Mouse (Mus musculus) large intestine, adult 2 months (tissue): Measurements from ENCODE around the gene Ttc7b. TPM values are rescaled to one million over a fixed set of nuclear protein-coding genes. Genes with fewer than 3 reads are reported as not detected.

Experiments used
- DNase-seq: peaks from one replicate; pipeline ENCODE4 v3.0.0-alpha.2; 2012; ENCODE audit warnings: low read depth, low spot score
- WGBS: fragments of 180-500 bp; shearing (Covaris S2); methylation state at CpG from one replicate; pipeline ENCODE4 v1.1.7; 2018; 5-methylcytosine and 5-hydroxymethylcytosine counted together
- polyA plus RNA-seq: library from polyadenylated mRNA; depleted of rRNA; stranded (reverse); fragments of >200 nt; gene quantifications from 2 replicates; pipeline ENCODE4 v1.2.3, GENCODE M21; 2012; rRNA removed

Gene Ttc7b
- polyA plus RNA-seq: 9.9 and 11.6 TPM in 2 replicates

DNA sequence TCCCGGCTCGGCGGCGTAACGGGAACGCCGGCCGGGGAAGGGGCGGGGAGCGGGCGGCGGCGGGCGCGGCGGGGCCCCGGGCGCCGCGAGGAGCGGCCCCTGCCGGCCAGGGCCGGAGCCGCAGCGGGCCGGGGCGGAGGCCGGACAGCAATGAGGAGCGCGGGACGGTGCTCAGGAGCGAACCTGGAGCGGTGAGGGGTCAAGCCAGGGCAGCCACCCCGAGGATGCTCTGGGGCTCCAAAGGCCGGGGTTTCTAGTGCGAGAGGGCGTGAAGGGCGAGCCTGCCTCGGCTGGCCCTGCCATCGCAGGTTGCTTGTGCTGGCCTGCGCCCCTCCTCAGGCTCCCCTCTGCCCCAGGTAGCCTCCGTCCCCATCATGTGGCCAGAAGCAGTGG is at the start of gene Ttc7b:
TSS of gene Ttc7b (minus strand) at position 33 of the 393 bp plus-strand sequence.
- no peak for DNase-seq
- WGBS: 11% methylated on average over 42 of the region's 42 CpGs

DNA sequence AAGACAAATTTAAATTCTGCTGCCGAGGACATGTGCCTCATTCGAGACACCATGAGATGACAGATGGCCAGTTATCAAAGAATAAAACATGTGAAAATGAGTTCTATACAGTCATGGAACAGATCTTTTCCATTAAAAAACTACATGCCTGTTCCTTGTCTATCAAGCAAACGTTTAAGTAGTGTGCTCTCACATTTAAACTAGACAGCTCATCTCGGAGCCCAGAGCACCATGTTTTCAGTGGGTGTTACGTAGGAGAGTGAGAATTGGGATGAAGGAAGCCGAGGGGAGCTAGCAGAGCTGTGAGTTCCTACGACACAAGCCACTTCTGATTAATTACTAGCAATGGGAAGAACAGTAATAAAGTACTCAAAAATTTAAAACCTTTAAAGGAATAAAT is 48.2 kb upstream of the Ttc7b start:
- no peak for DNase-seq
- WGBS: 91% methylated on average over 7 of the region's 7 CpGs

DNA sequence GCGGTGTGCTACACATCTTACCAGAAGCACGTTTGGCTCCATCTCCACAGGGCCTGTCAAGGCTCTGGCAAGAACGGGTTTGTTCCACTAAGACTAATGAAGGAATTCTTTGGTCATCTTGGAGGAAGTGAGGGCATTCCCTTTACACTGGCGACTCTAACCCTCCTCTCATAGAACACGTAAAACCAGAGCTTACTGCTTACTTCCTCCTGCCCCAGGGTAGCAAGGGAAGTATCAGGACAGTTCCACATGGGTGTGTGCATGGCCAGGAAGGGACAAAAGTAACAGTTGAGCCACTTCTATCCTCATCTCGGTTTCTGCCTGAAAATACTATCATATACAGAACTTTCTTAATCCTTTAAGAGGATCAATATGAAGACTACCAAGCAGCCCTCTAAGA is 47.5 kb upstream of the Ttc7b start:
- 81% methylated on average over 6 of the region's 6 CpGs for WGBS

DNA sequence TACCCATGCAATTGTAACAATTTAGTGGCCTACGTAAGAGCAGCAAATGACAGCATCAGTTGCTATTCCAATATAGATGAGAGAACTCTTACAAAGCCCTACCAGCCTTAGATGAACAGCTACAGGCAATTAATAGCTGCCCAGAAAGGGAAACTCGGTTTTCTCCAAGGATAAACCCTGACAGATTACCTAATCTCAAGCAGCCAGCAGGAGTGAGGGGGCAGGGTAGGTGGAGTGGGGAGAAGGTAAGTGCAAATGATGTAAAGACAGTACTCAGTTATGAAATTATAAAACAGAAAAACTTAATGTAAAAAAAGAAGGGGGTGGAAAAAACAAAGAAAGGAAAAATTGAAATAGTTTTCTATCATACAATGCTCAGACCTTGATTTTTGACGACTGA is 47.0 kb upstream of the Ttc7b start:
- WGBS: 82% methylated on average over 3 of the region's 3 CpGs
- no peak for DNase-seq

More for the DNA sequence above, 47.5 kb upstream of the Ttc7b start:
- DNase-seq: no peak

DNA sequence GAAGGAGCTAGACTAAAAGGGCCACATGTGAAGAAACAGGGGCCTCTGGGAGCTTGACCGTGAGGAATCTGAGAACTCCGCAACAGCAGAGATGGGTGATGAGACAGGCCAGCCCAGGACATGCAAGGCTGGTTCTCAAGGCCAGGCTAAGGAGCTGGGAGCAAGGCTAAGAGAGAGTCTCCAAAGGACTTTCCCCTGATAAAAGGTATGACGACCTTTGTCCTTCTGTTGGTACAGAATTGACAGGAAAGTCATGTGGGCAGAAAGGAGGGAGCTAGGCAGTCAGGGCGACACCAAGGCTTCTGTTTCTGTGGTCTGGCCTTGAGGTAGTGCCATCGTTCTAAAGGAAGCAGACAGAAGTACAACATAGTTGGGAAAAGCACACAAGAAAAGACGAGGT is 33.0 kb upstream of the Ttc7b start:
- WGBS: 78% methylated on average over 6 of the region's 6 CpGs
- DNase-seq: no peak

DNA sequence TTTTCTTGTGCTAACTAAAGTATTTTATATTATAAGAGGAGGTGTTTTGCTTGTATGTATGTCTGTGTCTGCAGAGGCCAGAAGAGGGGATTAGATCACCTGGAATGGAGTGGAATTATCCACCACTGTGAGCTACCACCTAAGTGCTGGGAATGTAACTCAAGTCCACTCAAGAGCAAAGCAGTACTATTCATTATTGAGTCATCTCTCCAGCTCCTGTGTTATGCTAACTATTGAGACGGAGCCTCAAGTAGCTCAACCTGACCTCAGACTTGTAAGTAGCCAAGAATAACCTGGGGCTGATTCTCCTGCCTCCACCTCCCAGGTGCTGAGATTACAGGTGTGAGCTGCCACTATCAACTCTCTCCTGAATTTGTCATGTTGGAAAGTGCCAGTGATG is 31.3 kb upstream of the Ttc7b start:
- no peak for DNase-seq
- 92% methylated on average over 1 of the region's 1 CpGs for WGBS

DNA sequence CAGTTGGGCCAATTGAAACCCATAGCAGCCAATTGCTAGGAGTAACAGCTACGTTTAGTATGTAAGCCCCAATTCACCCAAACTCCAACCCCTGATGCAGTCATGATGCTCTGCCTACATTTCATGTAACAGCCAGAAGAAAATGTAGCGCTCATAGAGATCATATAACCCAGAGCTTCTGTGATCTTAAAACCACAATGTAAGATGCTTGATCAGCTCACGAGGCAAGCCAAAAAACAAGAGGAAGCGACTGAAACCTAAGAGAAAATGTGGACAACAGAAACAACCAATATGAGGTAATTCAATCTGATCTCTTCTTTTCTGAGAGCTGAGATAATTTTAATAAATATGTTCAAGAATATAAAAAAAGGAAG is 23.6 kb upstream of the Ttc7b start:
- 94% methylated on average over 4 of the region's 4 CpGs for WGBS
- DNase-seq: no peak

DNA sequence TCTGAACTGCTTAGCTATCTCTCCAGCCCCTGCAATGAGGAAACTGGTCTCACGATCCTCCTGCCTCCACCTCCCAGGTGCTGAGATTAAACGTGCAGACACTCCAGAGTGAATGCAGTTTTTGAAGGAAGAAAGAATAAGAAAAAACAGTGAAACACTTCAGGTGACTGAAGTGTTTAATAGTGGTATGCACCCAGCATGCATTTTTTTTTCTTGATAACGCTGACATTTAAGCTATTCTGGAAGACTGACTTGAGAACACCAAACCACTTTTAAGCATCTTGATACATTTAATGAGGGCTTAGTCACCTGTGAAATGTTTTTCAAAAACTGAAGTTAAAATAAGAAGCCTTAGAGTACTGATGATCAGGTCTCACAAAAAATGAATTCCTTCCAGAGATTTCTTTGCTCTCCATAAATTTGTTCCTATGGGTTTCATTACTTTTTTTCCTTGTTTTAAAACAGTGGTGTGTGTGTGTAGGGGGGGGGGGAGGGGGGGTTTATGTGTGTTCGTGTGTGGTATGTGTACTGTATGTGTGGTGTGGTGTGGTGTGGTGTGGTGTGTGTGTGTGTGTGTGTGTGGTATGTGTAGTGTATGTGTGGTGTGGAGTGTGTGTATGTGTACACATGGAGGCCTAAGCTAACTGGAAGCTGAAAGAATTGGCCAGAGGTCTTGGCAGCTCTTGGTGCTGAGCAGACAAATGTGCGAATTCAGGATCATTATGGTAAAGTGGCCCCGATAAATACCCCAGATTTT is 23.0 kb upstream of the Ttc7b start:
- DNase-seq: no peak
- 72% methylated on average over 6 of the region's 6 CpGs for WGBS

DNA sequence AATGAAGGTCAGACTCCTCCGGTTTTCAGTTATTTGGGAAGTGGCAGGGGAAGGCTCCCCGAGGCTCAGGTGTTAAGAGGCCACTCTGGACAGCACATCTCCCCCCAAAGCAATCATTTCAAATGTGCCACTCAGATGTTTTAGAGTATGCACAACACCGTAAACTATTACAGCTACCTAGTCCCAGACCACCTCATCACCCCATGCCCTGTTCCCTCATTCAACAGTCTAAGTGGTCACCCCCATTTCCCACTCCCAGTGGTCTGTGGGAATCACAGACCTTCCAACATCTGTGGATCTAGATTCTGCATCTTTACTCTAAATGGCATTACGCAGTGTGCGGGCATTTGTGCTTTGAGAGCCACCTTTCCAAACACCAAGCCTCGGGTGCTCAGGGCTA is 21.9 kb upstream of the Ttc7b start:
- no peak for DNase-seq
- 93% methylated on average over 6 of the region's 6 CpGs for WGBS

DNA sequence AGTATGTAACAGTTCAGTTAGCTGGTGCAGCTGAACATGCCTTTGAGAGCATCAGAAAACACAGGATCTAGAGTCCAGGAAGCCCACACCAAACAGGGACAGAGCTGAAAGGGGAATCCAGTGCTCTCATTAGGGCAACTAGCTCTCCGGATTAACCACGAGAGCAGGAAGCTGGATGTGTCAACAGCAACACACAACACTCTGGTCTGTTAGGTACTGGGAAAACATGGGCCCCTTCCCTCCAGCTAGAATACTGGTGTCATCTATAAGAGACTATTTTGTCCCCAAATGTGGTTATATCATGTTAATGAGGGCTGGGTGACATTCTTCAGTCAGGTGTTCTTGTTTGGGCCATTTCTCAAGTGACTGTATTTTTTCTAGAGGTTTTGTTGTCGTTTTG is 21.4 kb upstream of the Ttc7b start:
- DNase-seq: no peak
- 52% methylated on average over 3 of the region's 3 CpGs for WGBS

DNA sequence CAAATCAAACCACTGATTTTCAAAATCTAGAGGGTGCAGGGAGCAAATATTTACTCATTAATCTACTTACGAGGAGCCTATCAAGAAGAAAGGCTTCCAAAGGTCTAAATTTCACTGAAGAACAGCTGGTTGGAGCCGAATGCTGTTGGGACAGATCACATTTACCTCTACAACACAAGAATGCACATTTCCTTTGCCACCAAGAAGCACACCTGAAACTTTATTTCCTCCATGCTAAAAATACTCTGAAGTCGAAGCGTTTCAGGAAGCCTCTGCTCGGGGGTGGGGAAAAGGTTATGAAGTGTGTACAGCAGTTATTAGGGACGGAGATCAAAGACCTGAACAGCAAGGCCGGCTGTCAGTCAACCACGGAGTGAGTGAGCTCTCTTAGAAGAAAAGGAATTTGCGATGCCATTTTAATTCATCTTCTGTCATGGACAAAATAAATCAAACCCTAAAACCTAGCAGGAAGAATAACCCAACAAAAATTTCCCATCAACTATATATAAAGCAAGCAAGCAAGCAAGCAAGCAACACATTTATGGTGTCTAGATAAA is 18.6 kb upstream of the Ttc7b start:
- 26% methylated on average over 9 of the region's 9 CpGs for WGBS
- no peak for DNase-seq

DNA sequence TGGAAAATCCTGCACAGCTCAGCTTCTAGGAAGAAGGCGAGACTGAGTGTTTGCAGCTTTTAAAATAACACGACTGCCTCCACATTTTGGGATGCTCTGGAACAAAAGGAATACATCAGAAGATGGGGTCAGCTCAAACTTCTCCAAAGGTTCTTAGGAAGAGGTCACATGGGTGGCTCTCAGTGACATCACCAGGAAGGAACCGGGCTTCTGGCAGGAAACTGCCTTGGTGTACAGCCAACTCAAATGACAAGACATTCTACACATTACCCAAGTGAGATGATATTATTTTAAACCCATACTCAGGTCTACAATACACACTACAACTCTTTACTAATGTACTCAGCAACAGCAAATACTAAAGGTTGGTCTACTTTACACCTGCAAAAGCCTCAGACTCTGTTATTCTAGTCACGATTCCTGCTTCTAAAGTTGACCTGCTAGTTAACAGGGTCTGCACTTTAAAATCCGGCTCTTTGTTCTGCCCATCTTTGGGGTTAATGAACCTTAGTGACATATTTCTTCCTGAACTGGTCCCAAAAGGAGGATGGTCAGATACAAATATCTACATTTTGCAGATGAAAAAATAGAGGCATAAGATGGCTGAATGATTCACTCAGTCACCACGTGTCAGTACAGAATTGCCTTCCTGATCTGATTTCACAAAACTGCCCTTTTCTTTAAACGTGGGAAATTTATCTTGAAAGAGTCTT is 18.0 kb upstream of the Ttc7b start:
- WGBS: 45% methylated on average over 7 of the region's 7 CpGs

DNA sequence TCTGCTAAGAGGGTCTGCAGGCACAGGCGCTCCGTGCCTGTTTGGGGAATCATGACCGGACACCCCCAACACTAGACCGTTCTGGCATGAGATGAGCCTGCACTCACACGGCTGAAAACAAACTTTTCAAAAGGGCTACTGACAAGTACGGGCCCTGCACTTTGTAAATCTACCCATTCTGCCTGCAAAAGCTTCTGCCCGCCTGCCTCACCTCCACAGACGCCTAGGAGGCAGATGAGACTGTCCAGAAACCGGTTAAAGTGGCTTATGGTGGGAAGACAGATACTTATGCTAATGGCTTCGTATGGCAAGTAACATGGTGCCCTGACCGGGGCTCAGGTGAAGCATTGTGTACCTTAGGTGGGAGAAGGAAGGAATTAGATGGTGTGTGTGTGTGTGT is 16.5 kb upstream of the Ttc7b start:
- 82% methylated on average over 11 of the region's 11 CpGs for WGBS
- DNase-seq: no peak

More for the DNA sequence above, 18.0 kb upstream of the Ttc7b start:
- no peak for DNase-seq

DNA sequence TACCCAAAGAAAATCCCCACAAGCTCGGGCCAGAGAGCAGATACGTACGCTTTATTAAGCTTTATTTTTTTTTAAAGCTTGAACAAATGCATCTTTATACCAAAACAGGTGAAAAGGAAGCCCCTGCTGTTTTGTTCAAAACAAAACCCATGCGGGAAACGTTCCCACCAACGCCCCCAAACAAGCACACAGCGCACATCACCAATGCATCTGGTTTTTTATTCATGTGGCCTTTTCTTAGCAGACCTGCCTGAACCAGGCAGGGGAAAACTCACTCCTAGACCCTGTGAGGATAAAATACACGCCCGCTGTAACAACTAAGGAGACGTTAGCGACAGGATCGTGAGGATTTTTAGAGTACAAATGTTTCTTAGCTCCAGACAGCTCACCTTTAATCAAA is 14.4 kb upstream of the Ttc7b start:
- DNase-seq: no peak
- 84% methylated on average over 12 of the region's 12 CpGs for WGBS

DNA sequence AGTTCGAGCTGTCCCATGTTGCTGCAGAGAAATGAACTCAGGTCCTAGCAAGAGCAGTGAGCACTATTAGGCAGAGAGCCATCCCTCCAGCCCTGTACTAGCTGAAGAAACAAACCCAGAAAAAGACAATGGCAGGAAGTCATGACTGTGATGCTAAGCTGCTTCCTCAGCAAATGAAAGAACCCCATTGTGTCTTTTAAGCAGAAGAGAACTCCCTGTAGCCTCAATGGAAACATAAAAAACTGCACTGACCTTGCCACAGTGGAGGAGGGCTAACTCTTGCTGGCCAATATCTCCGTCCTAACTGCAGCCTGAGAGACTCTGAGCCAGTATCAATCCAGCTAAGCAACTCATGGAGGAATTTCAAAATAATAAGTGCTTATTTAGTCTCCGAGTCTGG is 13.4 kb upstream of the Ttc7b start:
- DNase-seq: no peak
- WGBS: 69% methylated on average over 3 of the region's 3 CpGs

DNA sequence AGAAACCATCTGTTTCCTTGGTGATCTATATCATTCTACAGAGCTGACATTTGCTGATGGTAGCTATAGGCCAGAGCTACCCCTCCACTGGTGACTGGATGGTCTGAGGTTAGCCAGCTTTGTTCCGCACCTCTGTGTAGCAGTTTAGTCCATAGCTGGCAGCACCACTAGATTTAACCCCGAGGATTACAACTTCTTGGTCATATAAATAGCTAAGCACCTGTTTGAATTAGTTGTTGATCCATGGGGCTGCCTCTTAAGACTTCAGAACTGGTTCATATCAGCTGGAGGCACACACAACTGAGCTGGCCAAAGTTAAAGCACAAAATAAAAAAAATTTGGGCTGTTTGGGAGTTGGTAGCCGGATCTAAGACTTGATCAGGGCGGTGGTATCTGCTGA is 12.6 kb upstream of the Ttc7b start:
- WGBS: 77% methylated on average over 4 of the region's 4 CpGs
- DNase-seq: no peak

DNA sequence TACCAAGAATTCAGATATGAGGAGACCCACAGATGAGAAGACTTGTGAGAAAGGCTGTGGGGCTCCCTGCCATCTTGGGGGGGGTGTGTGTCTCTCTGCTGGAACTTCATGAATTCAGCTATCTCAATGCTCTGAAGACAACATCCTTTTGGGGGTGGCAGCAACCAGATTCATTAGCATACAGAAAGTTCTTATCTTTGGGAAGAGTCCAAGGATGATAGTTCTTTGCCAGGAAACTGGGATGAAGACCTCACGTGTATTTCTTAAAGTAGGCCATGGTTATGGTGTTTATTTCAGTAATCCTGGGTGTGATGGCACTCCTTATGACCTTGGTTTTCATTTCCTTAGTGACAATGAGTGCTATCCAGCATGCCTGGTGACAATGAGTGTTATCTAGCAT is 11.1 kb upstream of the Ttc7b start:
- WGBS: 15% methylated on average over 1 of the region's 1 CpGs
- DNase-seq: no peak

DNA sequence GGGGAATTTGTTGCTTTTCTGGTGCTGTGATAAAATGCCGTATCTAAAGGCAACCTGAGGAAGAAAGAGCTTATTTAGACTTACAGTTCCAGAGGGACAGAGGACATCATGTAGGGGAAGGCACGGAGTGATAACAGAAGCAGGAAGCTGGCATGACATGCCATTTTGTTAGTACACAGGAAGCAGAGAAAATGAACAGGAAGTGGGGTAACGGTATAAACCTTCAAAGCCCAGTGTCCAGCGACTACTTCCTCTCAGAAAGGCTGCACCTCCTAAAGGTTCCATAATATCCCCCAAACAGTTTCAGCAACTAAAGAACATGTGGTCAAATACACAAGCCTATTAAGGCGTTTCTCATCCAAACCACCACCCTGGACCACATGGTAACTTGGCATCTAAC is 10.2 kb upstream of the Ttc7b start:
- WGBS: 77% methylated on average over 5 of the region's 5 CpGs
- DNase-seq: no peak

DNA sequence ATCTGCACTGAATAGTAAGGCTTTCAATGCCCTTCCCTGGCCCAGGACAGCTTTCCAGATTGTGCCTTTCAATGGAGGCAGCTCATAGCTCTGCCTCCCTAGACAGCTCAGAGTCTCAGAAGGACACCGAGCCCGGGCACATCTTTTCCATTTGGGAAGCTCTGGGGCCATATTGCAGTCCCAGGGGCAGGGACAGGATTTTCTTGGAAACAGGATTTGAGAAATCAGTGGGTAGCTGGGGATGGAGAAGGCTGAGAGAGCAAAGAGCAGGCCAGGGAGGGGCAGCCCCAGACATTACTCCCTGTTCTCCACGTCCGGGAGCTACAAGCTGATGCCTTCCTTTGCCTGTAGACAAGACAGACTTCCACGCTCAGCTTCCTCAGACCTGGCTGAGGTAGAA is 9.0 kb upstream of the Ttc7b start:
- DNase-seq: no peak
- WGBS: 89% methylated on average over 5 of the region's 5 CpGs

DNA sequence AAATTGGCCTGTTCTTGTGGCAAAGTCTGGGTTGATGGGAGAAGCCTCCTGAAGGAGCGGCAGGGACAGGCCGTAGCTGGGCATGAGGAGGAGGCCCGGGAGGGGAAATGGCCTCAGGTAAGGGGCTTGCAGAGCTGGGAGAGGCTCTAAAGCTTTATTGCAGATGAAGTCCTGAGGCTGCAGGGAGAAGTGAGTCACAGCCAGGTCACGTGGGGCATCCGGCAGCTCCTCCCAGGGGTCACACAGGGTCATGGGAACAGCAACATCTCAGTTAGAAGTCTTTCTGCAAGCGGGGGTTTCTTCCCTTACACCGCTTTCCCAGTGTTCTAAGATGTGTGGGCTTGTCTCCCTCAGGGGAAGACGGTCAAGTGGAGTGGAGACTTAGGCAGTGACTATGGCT is 8.5 kb upstream of the Ttc7b start:
- DNase-seq: no peak
- WGBS: 36% methylated on average over 8 of the region's 8 CpGs

DNA sequence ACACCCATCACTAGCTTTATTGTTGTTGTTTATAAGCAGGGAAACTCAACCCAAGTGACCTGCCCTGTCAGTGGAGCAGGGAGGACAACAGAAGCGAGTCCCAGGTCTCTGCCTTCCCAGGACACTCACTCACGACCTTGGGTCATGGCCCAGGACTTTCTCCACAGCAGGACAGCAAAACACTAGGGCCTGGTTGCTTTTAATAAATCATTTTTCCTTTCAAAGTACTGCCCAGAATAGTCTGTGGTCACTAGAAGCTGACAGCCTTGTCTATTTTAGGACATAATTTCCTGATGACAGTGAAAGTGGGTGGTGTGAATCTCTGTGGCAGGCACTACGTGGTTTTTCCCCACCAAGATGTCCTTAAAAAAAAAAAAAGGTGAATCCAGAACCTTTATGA is 7.6 kb upstream of the Ttc7b start:
- WGBS: 66% methylated on average over 3 of the region's 3 CpGs
- no peak for DNase-seq
